Mouse (Mus musculus): ENCODE results near the gene Tomm6. TPM values are rescaled to one million over a fixed set of nuclear protein-coding genes. Genes with fewer than 3 reads are reported as not detected.

The Tomm6 gene
- polyA plus RNA-seq, 1 experiment from 2014 or later: 354 TPM

- Histone ChIP-seq H3K4me2 (ENCODE audit: low read depth, low read length, severe bottlenecking) (no peak overlapping the region), H3K9ac (ENCODE audit: low read length) (no peak overlapping the region), H3K9me3 (ENCODE audit: control insufficient read depth, low read length) (no peaks in the 10 kb centered on the region), H3K27me3 (ENCODE audit: control insufficient read depth, insufficient read depth, low read length) (no peaks in the 10 kb centered on the region; the same call in 1 of the 2 replicates), H3K27ac (ENCODE audit: low read depth, low read length) (no peak overlapping the region), H3K36me3 (ENCODE audit: control insufficient read depth, insufficient read depth, low read length) (no peaks in the 10 kb centered on the region), H3K4me1 (replicated peaks; ENCODE audit: control insufficient read depth, insufficient read depth, low read length) (peaks cover 13% of the 10 kb centered on the region; the same call in 1 of the 2 replicates), H3K4me3 (ENCODE audit: low read depth, low read length) (no peak overlapping the region)
- DNase-seq (ENCODE audit: low spot score): no peak
- 91% methylated on average over 3 of the region's 3 CpGs for WGBS
- no peak for ATAC-seq (replicated peaks; ENCODE audit: low FRiP score)
Observed at GRCm38 (mm10) chr17:47691650-47692049, 3.5 kb upstream of the Tomm6 start.

- Histone ChIP-seq H3K36me3 (ENCODE audit: control insufficient read depth, insufficient read depth, low read length) (no peaks in the 10 kb centered on the region), H3K4me2 (ENCODE audit: low read depth, low read length, severe bottlenecking) (peak overlapping the region; percentile 96; the same call in 1 of the 2 replicates), H3K27me3 (ENCODE audit: control insufficient read depth, insufficient read depth, low read length) (no peaks in the 10 kb centered on the region; the same call in 1 of the 2 replicates), H3K9ac (ENCODE audit: low read length) (no peak overlapping the region; the same call in 1 of the 2 replicates), H3K9me3 (ENCODE audit: control insufficient read depth, low read length) (no peaks in the 10 kb centered on the region), H3K4me1 (replicated peaks; ENCODE audit: control insufficient read depth, insufficient read depth, low read length) (peaks cover 11% of the 10 kb centered on the region; the same call in 1 of the 2 replicates), H3K4me3 (ENCODE audit: low read depth, low read length) (peak overlapping the region; percentile 66; the same call in 1 of the 2 replicates), H3K27ac (ENCODE audit: low read depth, low read length) (no peak overlapping the region)
- ATAC-seq (replicated peaks; ENCODE audit: low FRiP score): no peak
- DNase-seq (ENCODE audit: low spot score): no peak
- 81% methylated on average over 7 of the region's 8 CpGs for WGBS
Observed at GRCm38 (mm10) chr17:47689894-47690293, 1.7 kb upstream of the Tomm6 start.

- DNase-seq (ENCODE audit: low spot score): peak; percentile 87
- Histone ChIP-seq H3K4me1 (replicated peaks; ENCODE audit: control insufficient read depth, insufficient read depth, low read length) (peaks cover 8% of the 10 kb centered on the region; the same call in 1 of the 2 replicates), H3K4me3 (ENCODE audit: low read depth, low read length) (peak within 1 kb of the TSS; percentile 66), H3K36me3 (ENCODE audit: control insufficient read depth, insufficient read depth, low read length) (no peaks in the 10 kb centered on the region; the same call in 1 of the 2 replicates), H3K4me2 (ENCODE audit: low read depth, low read length, severe bottlenecking) (peak within 1 kb of the TSS; percentile 96), H3K27me3 (ENCODE audit: control insufficient read depth, insufficient read depth, low read length) (no peaks in the 10 kb centered on the region; the same call in 1 of the 2 replicates), H3K9ac (ENCODE audit: low read length) (peak within 1 kb of the TSS; percentile 87), H3K27ac (ENCODE audit: low read depth, low read length) (peak within 1 kb of the TSS; percentile 57), H3K9me3 (ENCODE audit: control insufficient read depth, low read length) (no peaks in the 10 kb centered on the region)
- peak; percentile 66 for ATAC-seq (replicated peaks; ENCODE audit: low FRiP score)
- 1% methylated on average over 58 of the region's 58 CpGs for WGBS
Observed at GRCm38 (mm10) chr17:47688608-47689575, 706 bp upstream of the Tomm6 start, which contains the start of gene Frs3. TSS of gene Frs3 (plus strand) at chr17:47689030.

- peak overlapping the region; percentile 57; the same call in 1 of the 2 replicates for H3K27ac ChIP-seq (ENCODE audit: low read depth, low read length)
- H3K4me2 ChIP-seq (ENCODE audit: low read depth, low read length, severe bottlenecking): peak overlapping the region; percentile 96
- no peaks in the 10 kb centered on the region for H3K9me3 ChIP-seq (ENCODE audit: control insufficient read depth, low read length)
- H3K36me3 ChIP-seq (ENCODE audit: control insufficient read depth, insufficient read depth, low read length): no peaks in the 10 kb centered on the region; the same call in 1 of the 2 replicates
- H3K9ac ChIP-seq (ENCODE audit: low read length): peak overlapping the region; percentile 87
- H3K27me3 ChIP-seq (ENCODE audit: control insufficient read depth, insufficient read depth, low read length): no peaks in the 10 kb centered on the region; the same call in 1 of the 2 replicates
- peaks cover 8% of the 10 kb centered on the region; the same call in 1 of the 2 replicates for H3K4me1 ChIP-seq (replicated peaks; ENCODE audit: control insufficient read depth, insufficient read depth, low read length)
- DNase-seq (ENCODE audit: low spot score): peak; percentile 95
- WGBS: under 1% methylated on average over 70 of the region's 70 CpGs
- H3K4me3 ChIP-seq (ENCODE audit: low read depth, low read length): peak overlapping the region; percentile 66
- peak; percentile 90 for ATAC-seq (replicated peaks; ENCODE audit: low FRiP score)
Observed at GRCm38 (mm10) chr17:47687409-47688343, 510 bp downstream of the Tomm6 start.

GRCm38 (mm10) chr17:47682836-47683235 is 5.3 kb downstream of the Tomm6 start:
- Histone ChIP-seq H3K9ac (ENCODE audit: low read length) (no peak overlapping the region), H3K27ac (ENCODE audit: low read depth, low read length) (no peak overlapping the region), H3K4me3 (ENCODE audit: low read depth, low read length) (no peak overlapping the region), H3K4me1 (replicated peaks; ENCODE audit: control insufficient read depth, insufficient read depth, low read length) (peaks cover 8% of the 10 kb centered on the region; the same call in 1 of the 2 replicates), H3K9me3 (ENCODE audit: control insufficient read depth, low read length) (no peaks in the 10 kb centered on the region), H3K4me2 (ENCODE audit: low read depth, low read length, severe bottlenecking) (no peak overlapping the region), H3K36me3 (ENCODE audit: control insufficient read depth, insufficient read depth, low read length) (peaks cover 10% of the 10 kb centered on the region; the same call in 1 of the 2 replicates), H3K27me3 (ENCODE audit: control insufficient read depth, insufficient read depth, low read length) (no peaks in the 10 kb centered on the region)
- WGBS: 88% methylated on average over 4 of the region's 4 CpGs
- DNase-seq (ENCODE audit: low spot score) (no peak), ATAC-seq (replicated peaks; ENCODE audit: low FRiP score) (no peak)

GRCm38 (mm10) chr17:47678702-47679101 is 9.5 kb downstream of the Tomm6 start:
- no peaks in the 10 kb centered on the region for H3K4me1 ChIP-seq (replicated peaks; ENCODE audit: control insufficient read depth, insufficient read depth, low read length)
- no peak overlapping the region for H3K4me3 ChIP-seq (ENCODE audit: low read depth, low read length)
- no peak overlapping the region for H3K27ac ChIP-seq (ENCODE audit: low read depth, low read length)
- DNase-seq (ENCODE audit: low spot score) (no peak), ATAC-seq (replicated peaks; ENCODE audit: low FRiP score) (no peak)
- no peak overlapping the region for H3K4me2 ChIP-seq (ENCODE audit: low read depth, low read length, severe bottlenecking)
- H3K9me3 ChIP-seq (ENCODE audit: control insufficient read depth, low read length): no peaks in the 10 kb centered on the region
- H3K36me3 ChIP-seq (ENCODE audit: control insufficient read depth, insufficient read depth, low read length): peaks cover 10% of the 10 kb centered on the region; the same call in 1 of the 2 replicates
- H3K9ac ChIP-seq (ENCODE audit: low read length): no peak overlapping the region
- WGBS: 87% methylated on average over 5 of the region's 5 CpGs
- no peaks in the 10 kb centered on the region for H3K27me3 ChIP-seq (ENCODE audit: control insufficient read depth, insufficient read depth, low read length)

GRCm38 (mm10) chr17:47678238-47678637 is 9.9 kb downstream of the Tomm6 start:
- Histone ChIP-seq H3K36me3 (ENCODE audit: control insufficient read depth, insufficient read depth, low read length) (peaks cover 10% of the 10 kb centered on the region; the same call in 1 of the 2 replicates), H3K4me1 (replicated peaks; ENCODE audit: control insufficient read depth, insufficient read depth, low read length) (no peaks in the 10 kb centered on the region), H3K27ac (ENCODE audit: low read depth, low read length) (no peak overlapping the region), H3K4me3 (ENCODE audit: low read depth, low read length) (no peak overlapping the region), H3K9me3 (ENCODE audit: control insufficient read depth, low read length) (no peaks in the 10 kb centered on the region), H3K4me2 (ENCODE audit: low read depth, low read length, severe bottlenecking) (no peak overlapping the region), H3K27me3 (ENCODE audit: control insufficient read depth, insufficient read depth, low read length) (no peaks in the 10 kb centered on the region; the same call in 1 of the 2 replicates), H3K9ac (ENCODE audit: low read length) (no peak overlapping the region)
- 91% methylated on average over 5 of the region's 5 CpGs for WGBS
- ATAC-seq (replicated peaks; ENCODE audit: low FRiP score) (no peak), DNase-seq (ENCODE audit: low spot score) (no peak)

GRCm38 (mm10) chr17:47676581-47676980 is 11.6 kb downstream of the Tomm6 start:
- ATAC-seq (replicated peaks; ENCODE audit: low FRiP score) (0 out of 2 replicates have a peak, but pooled peaks have one; percentile 30), DNase-seq (ENCODE audit: low spot score) (peak; percentile 81)
- peaks cover 9% of the 10 kb centered on the region for H3K4me1 ChIP-seq (replicated peaks; ENCODE audit: control insufficient read depth, insufficient read depth, low read length)
- no peak overlapping the region for H3K27ac ChIP-seq (ENCODE audit: low read depth, low read length)
- no peak overlapping the region for H3K4me3 ChIP-seq (ENCODE audit: low read depth, low read length)
- H3K27me3 ChIP-seq (ENCODE audit: control insufficient read depth, insufficient read depth, low read length): peaks cover 11% of the 10 kb centered on the region
- no peak overlapping the region for H3K4me2 ChIP-seq (ENCODE audit: low read depth, low read length, severe bottlenecking)
- no peak overlapping the region for H3K9ac ChIP-seq (ENCODE audit: low read length)
- no peaks in the 10 kb centered on the region for H3K9me3 ChIP-seq (ENCODE audit: control insufficient read depth, low read length)
- 22% methylated on average over 9 of the region's 9 CpGs for WGBS
- peaks cover 10% of the 10 kb centered on the region; the same call in 1 of the 2 replicates for H3K36me3 ChIP-seq (ENCODE audit: control insufficient read depth, insufficient read depth, low read length)
